21 mouse cellular contexts compared by ENCODE assay signal in the genomic region with DNA sequence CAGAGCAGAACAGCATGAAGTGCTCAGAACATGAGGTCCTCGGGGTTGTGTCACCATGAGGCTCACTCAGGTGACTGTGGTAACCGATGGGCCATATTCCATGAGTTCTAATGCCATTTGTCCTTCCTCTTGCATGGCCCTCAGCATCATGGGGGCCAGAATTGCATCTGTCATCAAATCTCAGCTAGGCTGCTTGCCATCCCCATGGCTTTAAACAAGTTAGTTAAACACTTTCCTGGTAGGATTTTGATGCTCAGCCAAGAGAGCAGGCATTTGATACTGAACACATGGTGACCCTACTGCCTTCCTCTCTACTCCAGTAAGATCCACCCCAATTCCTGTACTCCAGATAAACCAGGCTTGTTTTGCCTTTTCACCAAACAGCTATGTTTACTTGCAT.
DNase-seq lines count a peak whose midpoint lies in the region; ATAC-seq and TF ChIP-seq lines count a peak whose summit lies in the region.
"Had no signal": no experiment of that assay in that cellular context is flagged by ENCODE, and none has a peak within 500 bp of the region (broad histone marks: within the 10 kb centered on the region; RNA-seq: fewer than 3 reads in every experiment).

No protein-coding gene starts in this region.

- peak; percentile 1 for DNase-seq in lung, embryonic 14.5 days
- no peak for DNase-seq in lung, postnatal 0 days (ENCODE audit: low spot score)
- peak; percentile 11 to 13 for DNase-seq in cerebellum, adult 18-20 months
- peak; percentile 31 for DNase-seq in cerebellum, adult 9-10 months
- peak; percentile 6 to 19 for DNase-seq in cerebellum, postnatal 25 days
- no peak for DNase-seq in lung, postnatal 4 days
- DNase-seq: adrenal gland, adult 2 months; adrenal gland, postnatal 25 days; embryo, embryonic 11 days; gastrocnemius, postnatal 36 days; heart, adult 11 months; heart, postnatal 36 days had no signal

- TF ChIP-seq CTCF in lung, embryonic 14.5 days (IDR thresholded peaks at IDR 0.05; ENCODE audit: low read depth), result no peak
- no peak for TF ChIP-seq CTCF in lung, postnatal 0 days (IDR thresholded peaks at IDR 0.05)

- no peaks in the 10 kb centered on the region for H3K4me1 ChIP-seq in lung, embryonic 14.5 days (ENCODE audit: insufficient read depth)
- H3K4me1 ChIP-seq in lung, postnatal 0 days (ENCODE audit: insufficient read depth, low read depth, low read length), result no peaks in the 10 kb centered on the region
- H3K4me1 ChIP-seq: embryonic facial prominence, embryonic 15.5 days; forebrain, embryonic 10.5 days; heart, embryonic 13.5 days had no signal

- WGBS in lung, embryonic 14.5 days, result 73% methylated on average over 2 of the region's 2 CpGs
- WGBS in lung, postnatal 0 days, result 75% methylated on average over 2 of the region's 2 CpGs

- no peaks in the 10 kb centered on the region for H3K36me3 ChIP-seq in lung, embryonic 14.5 days (ENCODE audit: insufficient read depth)
- H3K36me3 ChIP-seq in lung, postnatal 0 days (ENCODE audit: insufficient read depth, low read length), result no peaks in the 10 kb centered on the region
- H3K36me3 ChIP-seq: embryonic facial prominence, embryonic 15.5 days; forebrain, embryonic 10.5 days; heart, embryonic 13.5 days had no signal

- no peaks in the 10 kb centered on the region for H3K9me3 ChIP-seq in lung, embryonic 14.5 days (ENCODE audit: low read depth, low read length)
- no peaks in the 10 kb centered on the region for H3K9me3 ChIP-seq in lung, postnatal 0 days (ENCODE audit: low read length)
- H3K9me3 ChIP-seq: embryonic facial prominence, embryonic 15.5 days; forebrain, embryonic 10.5 days; heart, embryonic 13.5 days had no signal

- H3K4me2 ChIP-seq in lung, embryonic 14.5 days, result no peak overlapping the region
- no peak overlapping the region for H3K4me2 ChIP-seq in lung, postnatal 0 days (replicated peaks; ENCODE audit: low read depth, low read length)
- H3K4me2 ChIP-seq: embryonic facial prominence, embryonic 15.5 days; heart, embryonic 13.5 days had no signal

- H3K27ac ChIP-seq in lung, embryonic 14.5 days (ENCODE audit: low read depth), result no peak overlapping the region
- H3K27ac ChIP-seq in lung, postnatal 0 days (ENCODE audit: low read length), result no peak overlapping the region
- H3K27ac ChIP-seq: embryonic facial prominence, embryonic 15.5 days; forebrain, embryonic 10.5 days; heart, embryonic 13.5 days had no signal

- no peaks in the 10 kb centered on the region for H3K27me3 ChIP-seq in lung, embryonic 14.5 days (ENCODE audit: insufficient read depth, low read length)
- H3K27me3 ChIP-seq in lung, postnatal 0 days (replicated peaks; ENCODE audit: insufficient read depth, low read length), result no peaks in the 10 kb centered on the region
- H3K27me3 ChIP-seq: embryonic facial prominence, embryonic 15.5 days; heart, embryonic 13.5 days had no signal

- no peak for ATAC-seq in lung, embryonic 14.5 days (ENCODE audit: insufficient read depth)
- ATAC-seq in lung, postnatal 0 days, result no peak
- ATAC-seq in megakaryocyte progenitor cell, adult 5-6 weeks (replicated peaks; ENCODE audit: poor library complexity), result no peak
- ATAC-seq: forebrain, embryonic 14.5 days; hindbrain, embryonic 16.5 days; inflammation-experienced regulatory T-cells, adult 6 months; intestine, postnatal 0 days had no signal

- no peak for TF ChIP-seq EP300 in lung, postnatal 0 days (IDR thresholded peaks at IDR 0.05)

- no peak overlapping the region for H3K4me3 ChIP-seq in lung, embryonic 14.5 days (ENCODE audit: low read depth, low read length)
- H3K4me3 ChIP-seq in lung, postnatal 0 days (ENCODE audit: low read depth, low read length), result no peak overlapping the region
- H3K4me3 ChIP-seq: embryonic facial prominence, embryonic 15.5 days; erythroblast, embryonic 14.5 days; forebrain, embryonic 10.5 days; heart, embryonic 13.5 days had no signal

- H3K9ac ChIP-seq in lung, embryonic 14.5 days, result no peak overlapping the region
- no peak overlapping the region for H3K9ac ChIP-seq in lung, postnatal 0 days (replicated peaks; ENCODE audit: low read depth)
- H3K9ac ChIP-seq: embryonic facial prominence, embryonic 15.5 days; heart, embryonic 13.5 days had no signal

Comparison
In these comparisons a context has a peak if more than half of its experiments do, and no peak if none do; other contexts are left out.
1. DNase-seq: peak in lung, embryonic 14.5 days (single experiment), cerebellum, adult 18-20 months (2 of 2), cerebellum, adult 9-10 months (single experiment) and cerebellum, postnatal 25 days (2 of 2); none in lung, postnatal 0 days (single experiment) and lung, postnatal 4 days (0 of 2).